Mouse (Mus musculus) heart, adult 11 months (tissue): ENCODE data around the gene Gli3.

Experiments
- DNase-seq: peaks from one replicate; pipeline ENCODE4 v3.0.0; 2022

Gli3 gene

DNA sequence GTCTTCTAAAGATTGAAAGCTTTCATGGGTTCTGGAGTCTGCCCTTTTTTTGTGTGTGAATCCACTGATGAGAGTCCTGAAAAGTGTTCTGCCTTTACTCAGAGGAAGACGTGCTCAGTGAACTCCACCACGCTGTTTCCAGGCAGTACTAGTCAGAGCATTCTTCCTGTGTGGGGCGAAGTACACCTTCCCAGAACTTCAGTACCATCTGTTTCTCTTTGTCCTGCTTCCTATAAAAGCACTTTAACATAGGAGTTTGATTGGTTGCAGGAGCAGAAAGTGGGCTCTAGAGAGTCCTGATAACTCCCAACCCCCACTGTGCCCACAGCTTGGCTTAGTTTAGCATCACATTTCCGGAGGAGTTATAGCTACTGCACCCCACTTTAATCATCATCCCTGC is 32.8 kb downstream of the Gli3 start:
- DNase-seq = no peak

DNA sequence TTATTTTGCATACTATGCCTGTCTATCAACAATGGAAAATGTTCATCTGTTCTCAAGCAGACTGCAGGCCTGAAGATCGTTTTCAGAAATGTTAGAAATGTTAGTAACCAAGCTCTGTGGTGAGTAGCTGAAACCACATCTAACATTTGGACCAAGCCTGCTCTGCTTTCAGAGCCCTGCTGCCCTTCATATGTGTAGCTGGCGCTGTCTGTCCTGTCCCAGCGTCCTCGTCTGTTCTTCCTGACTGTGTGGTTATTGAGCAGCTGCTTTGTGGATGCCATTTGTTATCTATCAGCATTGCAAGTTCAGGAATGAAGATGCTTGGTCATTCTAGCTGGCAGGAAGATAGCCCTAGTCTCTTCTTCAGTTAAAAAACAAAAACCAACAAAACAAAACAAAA is 35.3 kb downstream of the Gli3 start:
- DNase-seq = no peak

GRCm38 (mm10) chr13:15510925-15511324 is 47.9 kb downstream of the Gli3 start:
- DNase-seq = no peak

DNA sequence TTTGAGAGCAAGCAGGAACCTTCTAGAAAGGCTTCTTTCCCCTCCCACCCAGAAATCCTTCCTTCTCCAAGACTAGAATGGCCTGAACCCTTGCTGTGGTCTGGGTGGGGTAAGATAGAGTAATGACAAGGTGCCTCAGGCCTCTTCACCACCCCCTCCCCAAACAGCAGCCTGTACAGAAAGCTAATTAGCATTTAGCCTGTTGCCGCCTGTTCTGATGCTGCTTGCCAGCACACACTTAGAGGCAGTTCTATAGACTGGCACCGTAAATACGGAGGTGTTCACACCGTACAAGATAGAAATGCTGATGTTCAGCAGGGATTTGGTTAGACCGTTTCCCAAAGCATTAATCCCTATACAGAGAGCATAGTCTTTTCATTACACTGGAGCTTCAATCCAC is 50.1 kb downstream of the Gli3 start:
- DNase-seq = no peak

GRCm38 (mm10) chr13:15514082-15514481 is 51.0 kb downstream of the Gli3 start:
- DNase-seq = peak; percentile 83

DNA sequence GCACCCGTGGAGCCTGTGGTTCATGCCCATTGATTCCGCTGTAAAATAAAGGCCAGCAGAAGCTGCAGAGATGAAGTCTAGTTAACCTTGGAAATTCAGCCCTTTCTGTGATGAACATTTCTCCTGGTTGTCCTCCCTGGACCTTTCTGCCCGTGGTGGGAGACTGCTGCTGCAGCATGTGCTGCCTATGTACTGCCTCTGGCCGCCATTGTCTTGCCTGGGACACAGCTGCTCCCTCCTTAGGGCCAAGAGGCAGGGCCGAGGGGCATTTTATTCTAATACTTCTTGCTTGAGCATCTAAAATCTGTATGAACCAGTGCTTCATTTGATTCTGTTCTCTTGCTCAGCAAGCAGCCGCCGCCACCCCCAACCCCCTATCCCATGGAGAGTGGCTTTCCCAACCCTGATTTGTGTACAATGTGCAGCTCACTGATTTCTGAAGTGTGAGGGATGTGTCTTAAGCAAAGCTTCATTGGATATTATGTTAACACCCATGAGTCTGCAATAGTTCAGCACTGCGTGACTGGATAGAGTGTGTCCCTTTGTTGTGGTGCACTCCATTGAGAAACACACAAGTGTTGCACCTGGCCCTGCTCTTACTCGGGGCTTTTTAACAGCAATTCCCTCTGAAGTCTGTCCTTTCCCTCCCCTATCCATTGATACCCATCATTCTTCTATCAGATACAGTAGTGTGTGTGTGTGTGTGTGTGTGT is 54.2 kb downstream of the Gli3 start:
- no peak for DNase-seq

GRCm38 (mm10) chr13:15520353-15520752 is 57.3 kb downstream of the Gli3 start:
- DNase-seq = peak; percentile 43

GRCm38 (mm10) chr13:15522153-15522552 is 59.1 kb downstream of the Gli3 start:
- DNase-seq = no peak

DNA sequence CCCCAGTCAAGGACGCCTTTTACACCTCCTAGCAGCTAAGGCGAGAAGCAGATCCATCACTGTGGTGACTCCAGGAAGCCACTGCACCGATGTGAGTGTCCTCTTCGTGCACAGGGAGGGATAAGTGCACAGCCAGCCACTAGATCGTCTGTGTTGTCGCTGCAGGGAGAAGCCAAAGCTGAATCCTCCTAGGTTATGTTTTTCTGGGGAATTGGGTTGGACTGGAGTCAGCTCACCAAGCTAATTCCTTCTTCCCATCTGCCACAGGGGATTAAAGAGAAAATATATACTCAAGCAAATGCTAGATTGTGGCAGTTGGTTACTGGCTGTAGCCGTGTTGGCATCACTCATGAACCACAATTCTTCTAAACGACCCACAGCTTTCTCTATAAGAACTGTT is 61.2 kb downstream of the Gli3 start:
- DNase-seq = peak; percentile 55

- DNase-seq = peak; percentile 83
Measured at GRCm38 (mm10) chr13:15526691-15527090, 63.7 kb downstream of the Gli3 start.

DNA sequence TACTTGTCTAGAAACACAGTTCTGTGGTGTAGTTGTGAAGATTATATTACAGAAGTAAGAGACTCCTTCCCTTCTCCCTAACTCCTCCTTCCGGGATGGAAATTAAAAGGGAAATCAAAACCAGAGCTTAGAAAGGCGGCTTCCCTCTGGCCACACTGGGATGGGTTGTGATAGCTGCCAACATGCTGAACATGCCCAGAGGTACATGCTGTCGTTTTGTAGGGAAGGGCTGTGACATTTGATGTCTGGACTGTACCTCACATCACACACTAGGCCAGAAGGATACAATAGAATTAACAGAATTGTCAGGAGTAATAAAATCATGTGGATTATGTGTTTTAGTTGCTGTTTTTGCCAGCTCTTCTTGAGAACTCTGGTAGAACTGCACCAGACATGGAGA is 68.5 kb downstream of the Gli3 start:
- DNase-seq = peak; percentile 83

GRCm38 (mm10) chr13:15537206-15537605 is 74.2 kb downstream of the Gli3 start:
- peak; percentile 74 for DNase-seq

GRCm38 (mm10) chr13:15537611-15538010 is 74.6 kb downstream of the Gli3 start:
- DNase-seq = peak; percentile 49

- DNase-seq = peak; percentile 40
Measured at GRCm38 (mm10) chr13:15538389-15538788, 75.4 kb downstream of the Gli3 start.

DNA sequence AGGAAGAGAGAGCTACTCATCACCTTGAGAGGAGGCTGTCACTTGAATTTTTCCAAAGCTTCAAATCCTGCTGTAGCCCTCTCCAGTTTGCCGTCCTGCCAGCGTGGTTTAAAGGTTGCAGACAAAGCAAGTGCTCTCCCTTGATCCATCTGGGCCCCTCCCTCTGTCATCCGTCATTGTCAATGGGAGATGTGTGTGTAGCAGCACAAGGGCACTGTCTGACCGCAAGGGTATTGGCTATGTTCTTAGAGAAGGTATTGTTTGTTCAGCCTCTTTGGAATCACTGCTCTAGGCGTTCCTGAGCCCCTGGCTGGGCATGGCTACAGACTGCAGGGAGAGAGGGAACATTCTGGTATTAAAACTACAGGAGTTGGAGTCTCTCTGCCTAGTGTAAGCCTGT is 79.0 kb downstream of the Gli3 start:
- peak; percentile 68 for DNase-seq

- peak; percentile 71 for DNase-seq
Measured at GRCm38 (mm10) chr13:15543169-15543887, 80.3 kb downstream of the Gli3 start.

- peak; percentile 39 for DNase-seq
Measured at GRCm38 (mm10) chr13:15543888-15544640, 81.0 kb downstream of the Gli3 start.

DNA sequence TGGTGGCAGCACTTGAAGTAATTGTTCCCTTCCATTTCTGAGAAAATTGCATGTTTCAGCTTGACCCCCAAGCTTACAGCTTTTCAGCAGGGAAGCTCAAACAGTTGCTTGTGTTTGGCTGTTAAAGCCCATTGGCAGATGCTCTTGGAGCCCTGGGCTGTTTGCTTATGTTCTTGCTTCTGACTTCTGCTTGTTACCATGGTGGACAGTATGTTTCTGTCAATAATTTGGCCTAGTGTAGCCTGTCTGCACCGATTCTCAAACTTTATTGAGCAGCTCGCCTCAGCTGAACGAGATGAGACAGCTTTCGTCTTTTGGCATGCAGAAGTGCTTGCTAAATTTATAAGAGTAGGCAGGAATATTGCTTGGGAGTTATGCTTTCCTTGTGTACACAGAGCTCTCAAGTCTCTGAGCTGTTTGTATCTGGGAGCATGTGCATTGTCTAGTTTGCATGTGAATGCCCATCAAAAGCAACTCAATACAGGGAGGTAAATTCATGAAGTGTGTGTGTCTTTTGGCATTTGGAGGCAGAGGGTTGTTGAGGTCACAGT is 82.4 kb downstream of the Gli3 start:
- DNase-seq = peak; percentile 89

GRCm38 (mm10) chr13:15546258-15546657 is 83.2 kb downstream of the Gli3 start:
- no peak for DNase-seq

DNA sequence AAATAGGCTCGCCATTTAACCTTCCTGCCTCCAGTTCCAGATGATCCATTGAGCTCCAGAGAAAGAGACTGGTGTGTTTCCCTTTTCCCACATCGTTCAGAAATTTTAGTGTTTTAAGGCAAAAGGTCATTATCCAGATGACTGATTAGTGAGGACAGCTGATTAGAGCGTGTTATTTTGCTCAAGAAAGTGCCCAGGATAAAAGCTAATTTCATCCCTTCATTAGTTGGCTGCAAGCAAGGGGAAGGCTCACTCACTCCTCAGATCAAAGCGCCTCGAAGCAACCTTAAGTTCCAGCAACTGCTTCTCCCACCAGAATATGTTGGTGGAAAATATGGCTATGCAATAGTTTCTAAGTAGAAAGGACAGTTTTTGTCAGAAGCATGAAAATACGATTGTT is 86.4 kb downstream of the Gli3 start:
- DNase-seq = no peak

- no peak for DNase-seq
Measured at GRCm38 (mm10) chr13:15550027-15550602, 87.1 kb downstream of the Gli3 start.

DNA sequence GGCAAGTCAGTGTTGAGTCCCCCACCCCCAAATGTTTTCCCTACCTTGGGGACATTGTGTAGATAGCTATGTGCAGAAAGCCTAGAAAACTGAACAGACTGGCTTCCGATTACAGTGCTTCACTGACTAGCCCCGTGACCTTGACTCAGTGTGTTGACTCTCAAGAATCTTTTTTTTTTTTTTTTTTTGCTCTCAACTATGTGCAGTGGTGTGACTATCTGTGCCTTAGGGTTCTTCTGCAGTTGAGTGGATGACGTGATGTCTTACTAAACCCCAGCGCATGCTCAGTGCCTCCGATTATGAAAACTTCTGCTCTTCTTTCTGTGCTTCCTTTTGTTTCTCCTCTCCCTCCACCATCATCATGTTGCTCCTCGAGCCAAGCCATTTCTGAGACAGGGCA is 87.7 kb downstream of the Gli3 start:
- no peak for DNase-seq

- DNase-seq = no peak
Measured at GRCm38 (mm10) chr13:15552009-15552408, 89.0 kb downstream of the Gli3 start.
